Mouse (Mus musculus) left cerebral cortex, postnatal 36 days (tissue): ENCODE measurements at regions not wholly inside any gene's neighbourhood (a gene's known extent, or its start where the extent isn't known, plus 50 kb on each side); places are given as distances from the start of the nearest gene placed in this dataset.
A peak's percentile ranks its signal among the peaks of the same experiment; 100 is the strongest.

Experiments
- DNase-seq, 2 experiments: peaks; one replicate each; pipeline ENCODE4 v3.0.0; 2021 to 2022; ENCODE audit warnings: low spot score in 2 of 2, mixed read lengths in 1 of 2
- intact Hi-C: fragments of 180-260 bp; cut with DNase I; formaldehyde crosslinking; loops from one replicate; pipeline ENCODE4 v1.15.1; 2025

DNA sequence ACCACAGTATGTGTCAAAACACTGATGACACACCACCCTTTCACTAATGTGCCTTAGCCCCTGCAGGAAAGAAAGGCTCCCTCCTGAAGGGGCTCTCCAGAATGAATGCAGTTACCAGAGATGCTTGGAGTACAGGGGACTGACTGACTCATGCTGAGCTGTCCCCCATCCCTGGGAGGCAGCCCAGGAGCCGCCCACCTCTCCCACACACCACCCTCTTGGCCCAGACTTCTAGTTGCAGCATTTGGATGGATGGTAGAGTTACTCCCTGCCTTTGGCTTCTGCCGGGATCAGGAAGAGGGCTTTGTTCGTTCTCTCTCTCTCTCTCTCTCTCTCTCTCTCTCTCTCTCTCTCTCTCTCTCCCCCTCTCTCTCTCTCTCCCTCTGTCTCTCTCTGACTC lies 53.4 kb upstream of the Jun start:
- DNase-seq = peak; percentile 43 to 49
- intact Hi-C loops = no loop called here

DNA sequence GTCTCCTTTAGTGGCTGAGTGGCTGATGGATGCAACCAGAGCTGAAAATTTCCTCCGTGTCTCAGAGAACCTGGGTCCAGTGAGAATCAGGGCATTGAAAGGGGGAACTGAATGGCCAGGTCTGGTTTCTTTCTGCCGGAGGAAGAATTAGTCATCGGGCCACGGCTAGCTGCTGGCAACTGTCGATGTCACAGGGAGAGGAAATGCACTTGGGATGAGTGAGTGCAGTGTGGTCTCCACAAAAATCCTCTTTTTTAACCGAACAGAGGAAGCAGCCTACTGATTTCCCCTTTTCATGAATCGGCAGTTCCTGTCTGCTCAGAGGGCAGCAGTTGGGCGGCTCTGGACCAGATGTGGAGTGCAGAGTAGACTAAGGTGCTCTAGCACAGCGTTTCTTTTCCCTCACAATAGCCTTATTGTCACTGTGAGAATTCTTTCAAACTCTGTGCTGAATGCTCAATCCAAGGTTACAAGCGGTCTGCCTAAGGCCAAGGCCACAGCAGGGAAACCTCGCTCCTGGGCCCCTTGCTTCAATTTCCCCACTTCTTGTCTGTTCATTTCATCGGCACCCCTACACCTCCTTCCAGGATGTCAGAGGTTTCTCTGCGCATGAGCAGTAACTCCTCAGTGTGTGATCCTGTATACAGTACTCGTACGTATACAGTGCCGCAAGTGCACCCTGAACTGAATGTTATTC lies 54.1 kb upstream of the Jun start:
- intact Hi-C loops = no loop called here
- no peak for DNase-seq

DNA sequence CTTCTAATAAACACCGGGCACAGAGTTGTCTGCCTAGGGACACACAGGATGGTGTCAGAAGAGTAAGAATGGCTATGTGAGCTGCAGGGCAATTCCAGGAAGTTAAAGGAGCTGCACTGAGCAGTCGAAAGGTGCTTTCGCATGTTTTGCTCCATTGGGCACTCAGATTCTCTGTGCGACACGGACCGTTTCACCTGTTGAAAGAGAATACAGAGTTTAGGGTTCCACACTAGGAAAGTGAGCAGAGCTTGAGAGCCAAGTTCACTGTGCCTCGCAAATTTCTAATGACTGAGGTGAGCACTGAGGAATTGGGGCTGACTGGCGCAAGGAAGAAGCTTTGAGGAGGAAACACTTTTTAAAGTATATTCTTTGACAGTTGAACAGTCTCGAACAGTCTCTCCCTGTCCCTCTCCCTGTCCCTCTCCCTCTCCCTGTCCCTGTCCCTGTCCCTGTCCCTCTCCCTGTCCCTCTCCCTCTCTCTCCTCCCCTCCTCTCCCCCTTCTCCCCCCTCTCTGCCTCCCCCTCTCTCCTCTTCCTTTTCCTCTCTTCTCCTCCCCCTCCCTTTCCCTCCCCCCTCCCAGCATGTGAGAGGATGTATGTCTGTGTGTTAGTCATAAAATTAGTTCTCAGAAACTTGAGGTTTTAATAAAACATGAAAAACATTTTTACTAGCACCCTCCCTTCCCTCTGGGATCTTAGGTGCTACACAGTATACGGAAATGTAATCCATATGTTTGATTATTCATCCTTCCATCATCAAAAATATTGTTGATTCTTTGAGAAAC lies 55.1 kb upstream of the Jun start:
- no peak for DNase-seq
- intact Hi-C loops = no loop called here

DNA sequence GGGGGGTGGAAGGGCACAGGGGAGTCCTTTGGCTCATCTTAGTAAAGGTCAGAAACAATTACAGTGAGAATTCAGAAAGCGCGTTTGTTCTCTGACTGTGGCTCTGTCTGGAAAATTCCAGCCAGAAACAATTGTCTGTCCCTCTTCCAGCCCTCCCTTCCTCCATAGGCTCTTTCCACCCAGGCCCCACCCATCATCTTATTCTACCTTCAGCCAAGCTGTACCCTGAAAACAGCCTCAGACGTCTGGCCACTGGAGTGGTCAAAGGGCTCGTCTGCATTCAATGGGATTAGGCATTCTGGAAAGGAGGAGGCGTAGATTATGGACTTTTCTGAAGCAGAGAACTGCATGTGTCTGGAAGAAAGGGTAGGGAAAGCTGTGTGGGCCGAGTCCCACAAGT lies 56.8 kb upstream of the Jun start:
- no peak for DNase-seq
- intact Hi-C loops = no loop called here

DNA sequence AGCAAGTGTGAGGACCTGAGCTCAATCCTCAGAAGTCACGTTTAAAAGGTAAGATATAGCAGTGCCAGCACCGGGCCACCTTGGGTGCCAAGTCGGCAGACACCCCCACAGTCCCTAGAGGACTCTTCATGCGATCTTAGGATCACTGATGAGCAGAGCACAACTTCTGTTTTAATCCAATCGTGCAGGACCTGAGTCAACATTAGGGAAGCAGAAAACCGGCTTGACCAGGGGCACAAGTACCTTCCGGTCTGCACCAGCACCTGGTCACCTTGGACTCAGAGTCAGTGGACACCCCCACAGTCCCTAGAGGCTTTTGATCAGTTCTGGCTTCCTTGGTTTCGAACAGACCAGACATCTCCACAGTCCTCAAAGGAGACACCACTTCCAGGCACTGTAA lies 58.8 kb upstream of the Jun start:
- DNase-seq = no peak

DNA sequence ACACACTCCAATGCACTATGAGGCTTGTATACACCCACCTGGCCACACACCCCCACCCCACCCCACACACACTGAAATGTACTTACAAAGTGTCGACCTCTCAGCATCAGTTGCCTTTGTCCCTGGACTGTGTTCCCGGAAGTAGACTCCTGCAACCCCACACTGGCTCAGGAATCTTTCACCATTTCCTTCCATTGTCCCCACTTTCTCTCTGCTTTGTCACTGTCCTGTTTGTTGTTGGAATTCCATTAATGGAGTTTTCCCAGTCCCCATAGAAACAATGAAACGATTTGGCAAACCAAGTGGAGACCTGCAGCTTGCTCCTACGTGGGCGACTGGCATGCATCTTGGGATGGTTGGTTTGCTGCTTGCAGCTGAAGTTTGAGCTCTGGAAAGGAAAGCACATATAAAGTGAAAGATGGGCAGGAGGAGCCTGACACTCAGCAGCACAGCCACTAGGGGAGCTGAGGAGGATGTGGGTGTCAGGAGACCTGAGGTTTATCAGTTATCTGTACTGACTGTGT lies 65.2 kb upstream of the Jun start:
- DNase-seq = no peak
- intact Hi-C loops = no loop called here

More for the DNA sequence above, 58.8 kb upstream of the Jun start:
- intact Hi-C loops = no loop called here

DNA sequence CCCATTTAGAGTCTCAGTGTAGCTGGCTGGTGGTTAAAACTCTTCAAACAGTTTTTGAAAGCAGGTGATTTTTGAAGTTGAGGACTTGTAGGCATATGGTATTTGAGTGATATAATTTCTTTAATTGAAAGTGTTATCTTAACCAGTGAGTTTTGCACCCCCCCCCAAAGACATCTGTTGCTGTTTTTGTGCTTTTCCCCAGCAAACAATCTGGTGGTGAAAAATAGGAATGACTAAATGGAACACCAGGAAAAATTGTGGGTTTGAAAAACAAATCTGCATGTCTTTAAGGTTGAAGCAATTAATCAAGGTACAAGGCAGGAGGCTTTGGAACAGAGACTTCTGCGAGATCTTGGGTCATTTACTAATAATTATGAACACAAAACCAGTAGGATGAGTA lies 68.9 kb upstream of the Jun start:
- intact Hi-C loops = no loop called here
- DNase-seq = no peak

DNA sequence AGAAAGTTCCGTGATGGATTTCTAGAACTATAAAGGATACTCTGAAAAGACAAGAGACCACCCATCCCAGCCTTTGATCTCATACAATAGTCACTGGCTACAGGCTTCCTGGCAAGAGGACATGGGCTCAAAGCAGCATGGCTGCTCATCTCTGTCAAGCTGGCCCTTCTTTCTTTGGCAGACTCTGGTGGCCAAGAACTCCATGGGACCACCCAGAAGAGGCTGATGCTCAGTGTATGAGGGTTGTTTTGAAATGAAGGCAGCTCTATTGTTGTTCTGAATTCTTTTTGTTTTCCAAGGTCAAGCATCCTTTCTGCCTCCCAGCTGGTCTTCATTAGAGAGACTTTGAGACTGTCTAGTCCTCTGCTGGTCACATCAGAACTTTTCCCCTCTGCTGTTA lies 73.3 kb upstream of the Jun start:
- DNase-seq = no peak
- intact Hi-C loops = no loop called here

DNA sequence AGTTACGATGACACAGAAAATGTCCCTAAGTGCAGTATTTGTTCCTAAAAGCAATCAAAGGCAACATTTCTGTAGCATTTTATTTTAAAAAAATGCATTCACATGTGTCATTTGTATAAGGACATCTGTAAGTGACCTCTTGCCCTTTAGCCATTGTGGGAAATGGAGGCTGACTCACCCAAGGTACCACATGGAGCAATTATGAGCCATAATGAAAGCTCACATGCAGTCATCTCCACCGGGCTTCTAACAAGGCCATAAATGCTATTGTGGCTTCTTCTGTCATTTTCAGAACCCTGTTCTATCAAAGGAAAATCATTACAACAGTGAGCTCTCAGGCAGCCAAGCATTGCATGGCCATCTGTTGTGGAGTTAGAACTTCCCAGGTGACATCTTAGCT lies 75.9 kb upstream of the Jun start:
- DNase-seq = no peak
- intact Hi-C loops = no loop called here

DNA sequence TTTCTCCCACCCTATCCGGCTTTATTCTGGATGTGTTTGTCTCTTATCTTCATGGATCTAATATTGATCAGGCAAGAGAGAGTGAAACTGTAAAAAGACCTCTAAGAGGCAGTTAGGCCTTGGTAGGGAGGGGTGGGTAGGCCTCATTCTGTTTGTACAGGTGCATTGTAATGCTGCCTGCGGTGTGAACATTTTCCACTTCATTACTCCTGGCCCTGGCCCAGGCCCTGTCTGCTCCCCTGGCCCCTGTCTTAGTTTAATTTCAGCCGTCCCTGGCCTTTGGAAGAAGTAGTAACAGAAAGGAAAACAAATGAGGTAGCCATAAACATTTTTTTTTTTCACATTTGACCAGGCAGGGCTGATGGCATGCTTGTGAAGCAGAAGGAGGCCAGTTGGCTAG lies 81.8 kb upstream of the Jun start:
- DNase-seq = no peak
- intact Hi-C loops = no loop called here

DNA sequence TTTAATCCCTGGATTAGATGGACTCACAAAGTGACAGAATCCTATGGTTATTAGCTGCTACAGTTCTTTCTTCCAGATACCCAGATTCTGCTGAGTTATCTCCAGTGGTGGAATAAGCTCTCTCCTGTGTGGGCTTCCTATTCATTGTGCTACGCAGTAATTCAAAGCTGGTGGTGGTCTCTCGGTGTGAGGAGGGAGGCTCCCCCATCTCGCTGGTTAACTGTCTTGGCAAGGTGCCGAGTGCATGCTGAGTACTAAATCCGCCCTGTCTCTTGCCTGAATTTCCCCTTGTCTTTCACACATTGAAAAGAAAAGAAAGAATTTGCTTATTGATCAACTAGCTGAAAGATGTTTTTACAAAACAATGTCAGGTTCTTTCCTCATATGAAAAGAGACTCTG lies 82.6 kb upstream of the Jun start:
- DNase-seq = no peak
- intact Hi-C loops = no loop called here

DNA sequence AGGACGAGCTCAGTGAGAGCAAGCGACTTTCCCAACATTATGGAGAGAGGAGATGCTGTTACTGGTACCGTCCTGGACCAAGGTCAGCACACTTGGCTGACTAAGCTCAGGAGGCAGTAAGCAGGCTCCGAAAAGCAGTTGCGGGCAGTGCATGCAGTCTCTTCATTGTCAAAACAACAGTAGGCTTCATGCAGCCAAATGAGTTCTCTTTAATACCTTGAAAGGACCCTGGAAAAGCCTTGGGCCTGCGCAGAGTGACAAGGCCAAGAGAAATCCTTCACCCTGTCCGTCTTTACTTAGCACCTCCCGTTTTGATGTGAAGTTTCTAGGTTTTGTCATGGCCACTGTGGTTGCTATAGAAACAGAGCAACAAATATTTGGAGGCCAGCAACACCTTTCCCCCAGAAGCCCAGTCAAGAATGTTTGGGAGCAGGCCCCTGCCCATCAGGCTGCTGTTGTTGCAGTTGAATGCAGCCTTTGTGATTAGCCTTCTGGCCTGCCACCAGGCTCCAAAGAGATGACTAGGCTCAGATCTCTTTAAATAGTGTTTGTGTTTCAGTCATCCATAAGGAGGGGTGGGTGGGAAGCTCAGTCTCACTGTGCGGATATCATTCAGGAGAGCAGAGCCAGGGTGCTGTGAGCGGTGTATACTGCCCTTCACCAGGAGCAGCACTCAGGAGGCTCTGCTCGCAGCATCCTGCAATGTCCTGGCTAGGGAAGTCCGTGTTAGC lies 85.6 kb upstream of the Jun start:
- intact Hi-C loops = no loop called here
- peak in 1 of 2 experiments; percentile 9 for DNase-seq

DNA sequence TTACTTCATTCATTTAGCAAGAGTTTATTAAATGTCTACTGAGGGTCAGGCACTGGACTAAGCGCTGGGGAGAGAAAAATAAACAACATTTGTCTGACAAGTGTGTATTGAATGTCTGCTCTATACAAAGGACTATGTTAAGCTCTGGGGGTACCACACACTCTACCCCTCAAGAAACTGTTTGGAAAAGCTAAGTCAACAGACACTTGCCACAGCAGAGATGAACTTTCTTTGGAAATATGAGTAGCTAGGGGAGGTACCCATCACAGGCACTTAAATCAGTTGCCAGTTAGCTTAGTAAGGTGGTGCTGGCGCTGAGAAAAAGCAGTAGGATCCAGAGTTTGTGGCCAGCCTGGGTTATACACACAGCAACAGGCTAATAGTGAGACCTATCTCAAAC lies 86.7 kb upstream of the Jun start:
- no peak for DNase-seq

DNA sequence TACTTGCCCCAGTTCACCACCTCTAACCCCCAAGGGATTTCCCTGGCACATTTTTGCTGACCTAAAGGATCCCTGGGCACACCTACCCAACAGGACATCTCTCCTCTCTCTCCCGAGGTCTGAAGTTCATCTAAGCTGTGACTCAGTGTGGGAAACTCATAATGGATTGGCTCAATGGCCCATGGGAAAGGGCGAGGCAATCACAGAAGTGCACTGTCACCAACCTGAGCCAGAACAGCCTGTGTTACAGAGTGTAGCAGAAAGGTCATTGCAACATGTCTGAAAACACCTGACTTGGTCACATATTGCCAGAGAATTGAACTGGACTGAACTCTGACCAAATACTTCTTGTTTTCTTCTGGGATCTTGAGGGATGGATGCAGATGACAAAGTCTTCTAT lies 89.2 kb upstream of the Jun start:
- no peak for DNase-seq
- intact Hi-C loops = no loop called here

More for the DNA sequence above, 86.7 kb upstream of the Jun start:
- intact Hi-C loops = no loop called here

DNA sequence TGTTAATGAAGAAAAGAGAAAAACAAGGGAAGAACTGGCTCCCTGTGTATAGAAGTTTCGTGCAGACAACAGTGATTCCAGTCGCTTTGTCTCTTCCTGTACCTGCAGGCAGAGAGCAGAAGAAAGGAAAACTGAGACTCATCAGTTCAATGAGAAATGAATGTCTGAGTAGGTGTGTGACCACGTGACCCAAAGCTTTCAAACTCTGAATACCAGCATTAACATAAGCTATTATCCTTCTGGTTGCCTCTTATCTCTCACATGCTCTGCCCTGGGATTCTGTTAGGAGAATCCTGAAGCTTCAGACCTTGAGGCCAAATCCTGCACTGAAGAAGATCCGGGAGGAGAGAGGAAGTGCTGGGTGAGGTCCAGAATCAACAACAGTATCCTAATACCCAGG lies 91.1 kb upstream of the Jun start:
- intact Hi-C loops = no loop called here
- no peak for DNase-seq

DNA sequence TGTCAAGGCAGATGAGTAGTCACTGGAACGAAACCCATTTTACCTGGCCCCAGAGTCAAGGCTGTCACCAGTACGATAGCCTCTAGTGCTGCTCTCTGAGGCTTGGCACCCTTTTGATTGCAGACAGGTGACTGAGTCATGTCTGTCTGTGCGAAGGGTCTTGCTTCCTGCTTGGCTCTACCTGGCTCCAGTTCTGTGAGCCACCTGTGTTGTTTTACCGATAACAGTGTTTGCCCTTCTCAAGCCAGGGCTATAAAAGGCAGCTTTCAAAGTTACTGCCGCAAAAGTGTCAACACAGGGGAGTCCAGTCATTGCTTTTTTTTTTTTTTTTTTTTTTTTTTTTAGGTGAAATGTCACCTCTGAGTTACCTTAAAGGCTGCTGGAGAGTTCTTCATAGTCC lies 91.6 kb upstream of the Jun start:
- no peak for DNase-seq
- intact Hi-C loops = no loop called here

DNA sequence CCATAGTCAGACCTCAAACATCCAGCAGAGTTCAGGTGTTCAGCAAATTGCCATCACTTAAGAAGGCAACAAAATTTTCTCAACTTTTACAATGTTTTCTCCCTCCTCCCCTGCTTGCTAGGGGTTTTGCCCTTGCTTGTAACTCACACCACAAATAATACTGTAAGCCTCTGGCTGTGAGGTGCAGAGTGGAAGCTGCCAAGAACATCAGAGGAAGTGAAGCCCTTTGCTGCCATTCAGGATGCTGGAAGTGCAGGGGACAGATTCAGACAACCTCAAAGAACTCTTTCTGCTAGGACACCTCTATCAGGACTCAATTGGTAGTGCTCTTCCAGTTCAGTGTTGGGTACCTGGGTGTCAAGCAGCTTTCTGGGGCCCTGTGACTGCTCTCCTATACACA lies 92.4 kb upstream of the Jun start:
- DNase-seq = no peak
- intact Hi-C loops = no loop called here

DNA sequence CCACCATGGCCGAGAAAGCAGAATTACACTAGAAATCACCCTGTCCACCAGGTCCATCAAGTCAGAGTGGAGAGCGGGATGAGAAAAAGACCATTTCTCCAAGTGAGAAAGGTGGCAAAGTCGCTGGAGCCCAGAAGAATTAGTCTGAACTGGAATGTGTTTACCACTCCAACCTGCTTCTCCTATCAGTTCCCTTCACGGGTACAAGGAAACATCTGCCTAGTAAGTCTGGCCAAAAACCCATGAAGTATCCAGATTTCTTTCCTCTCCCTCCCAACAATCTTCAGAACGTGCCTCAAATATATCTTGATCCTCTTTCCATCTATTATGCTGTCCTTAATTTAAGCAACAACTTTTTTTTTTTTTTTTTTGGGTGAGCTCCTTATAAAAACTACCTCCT lies 94.2 kb upstream of the Jun start:
- DNase-seq = no peak
- intact Hi-C loops = no loop called here

DNA sequence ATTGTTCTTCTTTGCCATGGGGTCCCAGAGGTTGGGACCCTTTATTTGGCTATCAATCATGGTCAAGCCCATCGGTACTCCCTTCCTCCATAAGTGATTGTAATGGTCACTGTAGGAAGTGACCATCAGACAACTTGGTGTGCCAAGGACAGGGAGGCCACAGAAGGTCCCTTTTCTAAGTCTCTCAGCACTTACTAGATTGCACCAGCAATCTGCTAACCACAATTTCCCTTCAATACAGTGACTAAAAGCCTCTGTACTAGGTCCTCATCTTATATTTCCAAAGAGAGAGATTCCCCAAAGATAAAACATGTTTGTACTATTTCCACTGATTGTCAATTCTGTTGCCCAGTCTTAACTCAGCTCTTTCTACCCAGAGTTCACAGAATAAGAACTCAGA lies 96.6 kb upstream of the Jun start:
- intact Hi-C loops = no loop called here
- DNase-seq = no peak

DNA sequence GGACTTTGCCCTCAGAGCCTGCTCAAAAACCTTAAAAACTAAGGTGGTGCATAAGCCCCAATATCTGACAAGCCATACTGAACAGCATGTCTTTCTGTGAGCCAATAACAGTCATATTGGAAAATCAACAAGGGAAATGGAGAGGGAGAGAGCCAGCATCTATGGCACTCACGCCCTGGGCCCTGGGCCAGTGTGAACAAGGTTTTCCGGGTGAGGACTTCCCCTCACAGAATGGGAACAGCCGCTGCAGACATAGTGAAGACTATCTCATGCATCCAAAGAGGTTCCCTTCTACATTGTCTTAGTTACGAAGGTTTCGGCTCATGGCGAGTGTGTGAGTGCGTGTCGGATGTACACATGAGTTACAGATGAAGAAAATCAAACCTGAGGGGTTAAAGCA lies 99.7 kb upstream of the Jun start:
- intact Hi-C loops = no loop called here
- no peak for DNase-seq
